In the genomic region with DNA sequence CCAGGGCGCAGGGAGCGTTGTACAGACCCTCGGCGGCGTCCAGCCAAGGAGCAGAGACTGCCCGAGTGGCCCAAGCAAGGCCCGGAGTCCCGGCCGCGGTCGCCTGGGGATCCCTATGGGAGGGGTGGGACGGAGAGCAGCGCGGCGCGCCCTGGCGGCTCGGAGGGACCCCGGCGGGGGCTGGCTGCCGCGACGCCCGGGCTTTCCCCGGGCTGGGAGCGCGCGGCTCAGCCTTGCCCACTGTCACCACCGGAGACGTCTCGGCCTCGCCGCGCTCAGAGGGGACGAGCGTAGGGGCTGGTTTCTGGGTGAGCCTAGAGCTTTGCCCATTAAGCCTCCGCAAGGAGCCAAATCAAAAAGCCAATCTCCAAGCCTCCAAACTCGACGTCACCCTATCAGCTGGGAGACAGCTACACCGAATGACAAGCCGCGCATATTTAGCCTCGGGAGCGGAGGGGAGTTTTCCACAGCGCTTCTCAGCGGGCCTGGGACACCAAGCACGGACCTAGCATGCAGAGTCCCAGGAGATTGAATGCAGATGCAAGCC, we compare ENCODE assay signal across 8 mouse cellular contexts. TPM values are rescaled to one million over a fixed set of nuclear protein-coding genes. Genes with fewer than 3 reads are reported as not detected.
DNase-seq lines count a peak whose midpoint lies in the region; ATAC-seq and TF ChIP-seq lines count a peak whose summit lies in the region.

Gene Slc8a3, minus strand, starts transcription at position 306 of the 547 bp plus-strand sequence.

- peak within 1 kb of the TSS; percentile 60 for H3K9ac ChIP-seq in lung, embryonic 14.5 days

- H3K27ac ChIP-seq in lung, embryonic 14.5 days (ENCODE audit: low read depth) = no peak within 1 kb of the TSS

- TF ChIP-seq CTCF in lung, embryonic 14.5 days (IDR thresholded peaks at IDR 0.05; ENCODE audit: low read depth) = no peak

- H3K4me3 ChIP-seq in lung, embryonic 14.5 days (ENCODE audit: low read depth, low read length) = peak within 1 kb of the TSS; percentile 58

- H3K27me3 ChIP-seq in lung, embryonic 14.5 days (ENCODE audit: insufficient read depth, low read length) = peaks cover 17% of the 10 kb centered on the region; the same call in 1 of the 2 replicates

- peak; percentile 81 for ATAC-seq in lung, embryonic 14.5 days (ENCODE audit: insufficient read depth)
- no peak for ATAC-seq in inflammation-experienced regulatory T-cells, adult 6 months

- H3K4me2 ChIP-seq in lung, embryonic 14.5 days = peak within 1 kb of the TSS; percentile 99

- 1% methylated on average over 47 of the region's 47 CpGs for WGBS in lung, embryonic 14.5 days

- no peaks in the 10 kb centered on the region for H3K4me1 ChIP-seq in lung, embryonic 14.5 days (ENCODE audit: insufficient read depth)

- H3K9me3 ChIP-seq in lung, embryonic 14.5 days (ENCODE audit: low read depth, low read length) = no peaks in the 10 kb centered on the region

- DNase-seq in kidney, postnatal 14 days = peak; percentile 7
- DNase-seq in kidney, adult 18-20 months = no peak
- DNase-seq in embryo, embryonic 11 days = peak; percentile 71
- peak; percentile 62 for DNase-seq in gastrocnemius, postnatal 25 days
- DNase-seq in layer of hippocampus, adult 9-10 months (ENCODE audit: low spot score) = peak; percentile 16
- DNase-seq in lung, embryonic 14.5 days = peak; percentile 65
- DNase-seq in right cerebral cortex, postnatal 10 days (ENCODE audit: low spot score in 2 of 2) = peak; percentile 83 to 88

- H3K36me3 ChIP-seq in lung, embryonic 14.5 days (ENCODE audit: insufficient read depth) = no peaks in the 10 kb centered on the region

RNA-seq across cellular contexts. Expression of gene Slc8a3, which starts in this region (rescaled TPM):
- total RNA-seq in gastrocnemius, postnatal 25 days (2021) = 10 to 100 TPM; 14.3 to 24.0 TPM
- 0.46 and 0.50 TPM in 2 replicates for polyA plus RNA-seq in lung, embryonic 14.5 days (2014; fragmentation: Nextera tagmentation; extraction: Ambion mirVana)
- not detected for polyA plus RNA-seq in inflammation-experienced regulatory T-cells, adult 6 months (2017; shearing (Covaris generic))

Comparison
In these comparisons a context has a peak if more than half of its experiments do, and no peak if none do; other contexts are left out.
1. Peak in DNase-seq, ATAC-seq, H3K4me3 ChIP-seq, H3K9ac ChIP-seq and H3K4me2 ChIP-seq in lung, embryonic 14.5 days; RNA of the gene not detected or under 1 TPM.